Mouse (Mus musculus): Measurements from ENCODE around the gene Hsp90ab1. TPM values are rescaled to one million over a fixed set of nuclear protein-coding genes. Genes with fewer than 3 reads are reported as not detected.
A peak's percentile ranks its signal among the peaks of the same experiment; 100 is the strongest.

Gene Hsp90ab1
- polyA plus RNA-seq, 2 experiments, result 951 to 1,382 TPM

DNA sequence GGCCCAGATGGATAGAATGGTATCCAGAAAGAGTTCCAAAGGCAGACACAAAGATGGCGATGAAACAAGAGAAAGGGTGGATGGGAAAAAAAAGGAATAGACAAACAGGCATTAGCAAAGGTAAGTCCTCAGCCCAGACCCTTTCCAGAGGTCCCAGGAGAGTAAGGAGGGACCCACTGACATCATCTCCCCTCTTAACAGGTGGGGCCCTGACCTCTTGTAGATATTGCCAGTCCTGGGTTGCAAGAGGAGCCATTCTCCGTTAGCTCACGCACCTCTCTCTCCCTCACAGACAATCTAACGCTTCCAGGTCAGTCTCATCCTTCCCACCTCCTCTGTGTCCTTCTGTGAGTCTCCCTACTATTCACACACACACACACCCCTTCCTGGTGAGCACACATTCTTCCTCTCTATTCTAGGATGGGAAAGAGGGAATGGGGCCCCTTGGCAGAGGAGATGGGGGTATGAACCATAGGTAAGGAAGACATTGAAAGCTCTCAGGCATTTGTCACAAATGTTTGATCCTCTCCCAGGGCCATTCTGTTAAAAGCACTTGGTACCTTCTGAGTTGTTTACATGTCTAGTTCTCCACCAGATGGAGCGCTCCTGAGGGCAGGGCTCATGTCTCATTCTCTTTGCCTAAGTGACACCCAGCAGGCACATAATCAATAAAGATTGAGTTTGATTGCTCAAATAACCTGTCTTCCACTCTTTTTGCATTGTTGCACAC lies 25.4 kb downstream of the Hsp90ab1 start:
- Histone ChIP-seq H3K27ac (replicated peaks; ENCODE audit: low read depth, low read length) (no peak overlapping the region), H3K9ac (ENCODE audit: low read depth, low read length, severe bottlenecking) (no peak overlapping the region), H3K4me2 (replicated peaks; ENCODE audit: low read depth, low read length, severe bottlenecking) (0 out of 2 replicates have a peak overlapping the region, but pooled peaks have one; percentile 82), H3K4me1 (ENCODE audit: control insufficient read depth, insufficient read depth, low read length) (peaks cover 9% of the 10 kb centered on the region; the same call in 1 of the 2 replicates), H3K4me3 (replicated peaks; ENCODE audit: low read length) (no peak overlapping the region), H3K9me3 (ENCODE audit: control insufficient read depth, low read length) (no peaks in the 10 kb centered on the region), H3K27me3 (ENCODE audit: control insufficient read depth, insufficient read depth, low read length) (peaks cover 45% of the 10 kb centered on the region), H3K36me3 (ENCODE audit: control insufficient read depth, insufficient read depth, low read length) (peaks cover 15% of the 10 kb centered on the region; the same call in 1 of the 2 replicates)
- TF ChIP-seq POLR2A (IDR thresholded peaks at IDR 0.05; ENCODE audit: borderline replicate concordance, extremely low read depth, insufficient read depth, insufficient read length), result no peak
- ATAC-seq (ENCODE audit: low FRiP score, low read depth) (no peak), DNase-seq (ENCODE audit: low spot score) (no peak)
- 78% methylated on average over 5 of the region's 5 CpGs for WGBS

DNA sequence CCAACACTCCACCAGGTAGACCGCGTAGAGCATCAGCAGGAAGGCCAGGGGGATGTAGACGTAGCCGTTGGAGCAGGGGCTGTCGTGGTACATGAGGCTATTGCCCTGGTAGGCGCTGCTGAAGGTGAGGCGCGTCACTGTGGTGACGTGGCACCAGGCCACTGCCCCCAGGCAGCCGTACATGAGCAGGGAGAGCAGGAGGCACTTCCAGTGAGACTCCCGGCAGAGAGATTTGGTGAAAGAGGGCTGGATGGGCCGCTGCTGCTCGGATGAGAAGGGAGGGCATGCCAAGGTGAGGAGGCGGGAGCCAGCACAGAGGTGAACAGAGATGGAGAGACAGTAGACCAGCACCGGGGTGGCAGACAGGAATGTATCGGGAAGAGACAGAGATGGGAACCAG lies 26.1 kb downstream of the Hsp90ab1 start:
- H3K27ac ChIP-seq (replicated peaks; ENCODE audit: low read depth, low read length), result no peak overlapping the region
- no peak for TF ChIP-seq POLR2A (IDR thresholded peaks at IDR 0.05; ENCODE audit: borderline replicate concordance, extremely low read depth, insufficient read depth, insufficient read length)
- no peaks in the 10 kb centered on the region for H3K9me3 ChIP-seq (ENCODE audit: control insufficient read depth, low read length)
- DNase-seq (ENCODE audit: low spot score) (no peak), ATAC-seq (ENCODE audit: low FRiP score, low read depth) (no peak)
- 73% methylated on average over 16 of the region's 16 CpGs for WGBS
- no peak overlapping the region for H3K4me2 ChIP-seq (replicated peaks; ENCODE audit: low read depth, low read length, severe bottlenecking)
- H3K4me3 ChIP-seq (replicated peaks; ENCODE audit: low read length), result no peak overlapping the region
- peaks cover 15% of the 10 kb centered on the region; the same call in 1 of the 2 replicates for H3K36me3 ChIP-seq (ENCODE audit: control insufficient read depth, insufficient read depth, low read length)
- H3K27me3 ChIP-seq (ENCODE audit: control insufficient read depth, insufficient read depth, low read length), result peaks cover 45% of the 10 kb centered on the region
- no peak overlapping the region for H3K9ac ChIP-seq (ENCODE audit: low read depth, low read length, severe bottlenecking)
- H3K4me1 ChIP-seq (ENCODE audit: control insufficient read depth, insufficient read depth, low read length), result peaks cover 8% of the 10 kb centered on the region; the same call in 1 of the 2 replicates

GRCm38 (mm10) chr17:45545278-45545961 lies 27.7 kb downstream of the Hsp90ab1 start:
- peaks cover 45% of the 10 kb centered on the region for H3K27me3 ChIP-seq (ENCODE audit: control insufficient read depth, insufficient read depth, low read length)

DNA sequence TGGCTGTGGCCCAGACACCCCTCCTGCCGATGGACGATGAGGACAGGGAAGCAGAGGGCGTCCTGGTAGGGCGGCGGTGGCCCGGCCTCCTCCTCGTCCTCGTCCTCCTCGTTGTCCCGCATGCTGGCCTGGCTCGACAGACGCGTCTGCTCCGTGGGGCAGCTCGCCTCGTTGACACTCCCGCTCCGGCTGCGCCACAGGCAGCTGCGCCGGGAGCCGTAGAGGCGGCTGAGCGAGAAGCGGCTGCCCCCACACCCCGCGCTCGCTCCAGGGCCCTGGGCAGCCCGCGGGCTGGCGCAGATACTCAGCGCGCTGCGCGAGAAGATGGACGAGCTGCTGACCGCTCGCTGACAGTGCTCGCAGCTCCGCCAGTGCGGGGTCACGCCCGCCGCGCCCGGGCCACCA lies 28.2 kb downstream of the Hsp90ab1 start:
- H3K27ac ChIP-seq (replicated peaks; ENCODE audit: low read depth, low read length), result no peak overlapping the region
- H3K4me1 ChIP-seq (ENCODE audit: control insufficient read depth, insufficient read depth, low read length), result peaks cover 4% of the 10 kb centered on the region; the same call in 1 of the 2 replicates
- H3K4me3 ChIP-seq (replicated peaks; ENCODE audit: low read length), result peak overlapping the region; percentile 26
- H3K27me3 ChIP-seq (ENCODE audit: control insufficient read depth, insufficient read depth, low read length), result peaks cover 45% of the 10 kb centered on the region
- no peak overlapping the region for H3K9ac ChIP-seq (ENCODE audit: low read depth, low read length, severe bottlenecking)
- H3K4me2 ChIP-seq (replicated peaks; ENCODE audit: low read depth, low read length, severe bottlenecking), result peak overlapping the region; percentile 28
- ATAC-seq (ENCODE audit: low FRiP score, low read depth) (no peak), DNase-seq (ENCODE audit: low spot score) (no peak)
- WGBS, result 11% methylated on average over 46 of the region's 46 CpGs
- peaks cover 15% of the 10 kb centered on the region; the same call in 1 of the 2 replicates for H3K36me3 ChIP-seq (ENCODE audit: control insufficient read depth, insufficient read depth, low read length)
- H3K9me3 ChIP-seq (ENCODE audit: control insufficient read depth, low read length), result no peaks in the 10 kb centered on the region
- no peak for TF ChIP-seq POLR2A (IDR thresholded peaks at IDR 0.05; ENCODE audit: borderline replicate concordance, extremely low read depth, insufficient read depth, insufficient read length)

More at GRCm38 (mm10) chr17:45545278-45545961, 27.7 kb downstream of the Hsp90ab1 start:
- TF ChIP-seq POLR2A (IDR thresholded peaks at IDR 0.05; ENCODE audit: borderline replicate concordance, extremely low read depth, insufficient read depth, insufficient read length), result no peak
- 16% methylated on average over 68 of the region's 74 CpGs for WGBS
- DNase-seq (ENCODE audit: low spot score) (no peak), ATAC-seq (ENCODE audit: low FRiP score, low read depth) (no peak)
- H3K4me2 ChIP-seq (replicated peaks; ENCODE audit: low read depth, low read length, severe bottlenecking), result peak overlapping the region; percentile 28
- H3K9me3 ChIP-seq (ENCODE audit: control insufficient read depth, low read length), result no peaks in the 10 kb centered on the region
- H3K4me1 ChIP-seq (ENCODE audit: control insufficient read depth, insufficient read depth, low read length), result peaks cover 6% of the 10 kb centered on the region; the same call in 1 of the 2 replicates
- no peak overlapping the region for H3K27ac ChIP-seq (replicated peaks; ENCODE audit: low read depth, low read length)
- peak overlapping the region; percentile 26 for H3K4me3 ChIP-seq (replicated peaks; ENCODE audit: low read length)
- H3K36me3 ChIP-seq (ENCODE audit: control insufficient read depth, insufficient read depth, low read length), result peaks cover 15% of the 10 kb centered on the region; the same call in 1 of the 2 replicates
- no peak overlapping the region for H3K9ac ChIP-seq (ENCODE audit: low read depth, low read length, severe bottlenecking)

Data from limb, embryonic 14.5 days (tissue).